Mouse (Mus musculus) kidney, embryonic 14.5 days (tissue): ENCODE data around the gene Fat4. TPM values are rescaled to one million over a fixed set of nuclear protein-coding genes. Genes with fewer than 3 reads are reported as not detected.

Source experiments
- ATAC-seq: fragments of 200-750 bp; cut with Nextera tagmentation; 2 replicates; pipeline ENCODE4 v1.8.0; 2017; ENCODE audit warnings: moderate number of reproducible peaks, mild to moderate bottlenecking, moderate TSS enrichment, moderate library complexity; ENCODE audit not compliant: low FRiP score, low TSS enrichment
- H3K27ac ChIP-seq: fragments of 300-500 bp; sonication (generic); 2 replicates; pipeline ENCODE4 v1.5.1; 2014; ENCODE audit warnings: low read depth, mild to moderate bottlenecking, low read length, moderate library complexity, mixed read lengths
- H3K27me3 ChIP-seq: fragments of 300-500 bp; sonication (generic); 2 replicates; pipeline ENCODE4 v1.6.1; 2014; ENCODE audit warnings: mild to moderate bottlenecking, low read length; ENCODE audit not compliant: control insufficient read depth, insufficient read depth
- H3K36me3 ChIP-seq: fragments of 300-500 bp; sonication (generic); 2 replicates; pipeline ENCODE4 v1.6.1; 2014; ENCODE audit warnings: low read length, mixed read lengths; ENCODE audit not compliant: control insufficient read depth, insufficient read depth
- H3K4me1 ChIP-seq: fragments of 300-500 bp; sonication (generic); 2 replicates; pipeline ENCODE4 v1.6.1; 2014; ENCODE audit warnings: low read length, mixed read lengths; ENCODE audit not compliant: control insufficient read depth, insufficient read depth
- H3K4me2 ChIP-seq: fragments of 300-500 bp; sonication (generic); replicated peaks from 2 replicates; pipeline ENCODE4 v1.6.1; 2014; ENCODE audit warnings: low read depth, mild to moderate bottlenecking, low read length
- H3K4me3 ChIP-seq: fragments of 300-500 bp; sonication (generic); 2 replicates; pipeline ENCODE4 v1.5.1; 2014; ENCODE audit warnings: mild to moderate bottlenecking, low read length
- H3K9ac ChIP-seq: fragments of 300-500 bp; sonication (generic); 2 replicates; pipeline ENCODE4 v1.6.1; 2014; ENCODE audit warnings: low read depth, mild to moderate bottlenecking, low read length, moderate library complexity
- H3K9me3 ChIP-seq: fragments of 300-500 bp; sonication (generic); 2 replicates; pipeline ENCODE4 v1.6.1; 2016; ENCODE audit warnings: low read length; ENCODE audit not compliant: control insufficient read depth
- WGBS: fragments of 180-500 bp; shearing (Covaris S2); extraction: QIAGEN DNeasy Blood & Tissue Kit; methylation state at CpG from one replicate; pipeline ENCODE4 v1.1.7; 2014; 5-methylcytosine and 5-hydroxymethylcytosine counted together
- polyA plus RNA-seq: library from polyadenylated mRNA; unstranded; fragments of >200 nt; fragmentation: Nextera tagmentation; extraction: Ambion mirVana; gene quantifications from 2 replicates; pipeline ENCODE4 v1.2.1, GENCODE M21; 2014

The Fat4 gene
- polyA plus RNA-seq, 1 experiment from 2014 or later = 14.1 TPM

DNA sequence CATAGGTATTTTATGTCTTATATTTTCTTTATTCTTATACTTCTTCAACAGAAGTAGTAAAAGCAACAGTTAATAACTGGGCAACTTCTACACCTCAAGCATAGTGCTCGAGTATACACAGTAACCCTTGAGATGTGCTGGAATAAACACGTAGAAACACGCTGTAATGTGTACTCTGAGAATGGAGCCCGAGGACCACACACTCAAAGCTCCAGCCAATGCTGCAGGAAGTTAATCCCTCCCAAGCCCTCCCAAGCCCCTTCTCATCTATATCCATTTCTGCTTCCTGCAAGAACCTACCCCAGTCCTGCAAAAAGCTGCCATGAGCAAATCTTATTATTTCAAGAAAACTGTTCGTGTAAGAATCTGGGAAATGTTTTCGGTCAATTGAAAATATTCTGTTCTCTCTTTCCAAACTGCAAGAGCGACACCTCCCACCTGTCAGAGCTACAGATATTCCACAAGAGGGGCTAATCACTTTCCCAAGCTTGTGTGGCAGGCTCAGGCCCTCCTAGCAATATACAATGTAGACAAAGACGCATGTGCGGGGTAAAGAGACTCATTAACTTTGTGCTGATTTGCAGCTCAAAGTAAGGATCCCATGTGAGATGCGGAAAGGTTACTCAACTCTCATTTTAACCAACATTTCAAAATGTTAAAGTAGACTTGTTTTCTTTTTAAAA is 161.0 kb downstream of the Fat4 start:
- no peak overlapping the region for H3K4me2 ChIP-seq
- H3K9me3 ChIP-seq = no peaks in the 10 kb centered on the region
- no peaks in the 10 kb centered on the region for H3K4me1 ChIP-seq
- WGBS = 76% methylated on average over 10 of the region's 10 CpGs
- no peaks in the 10 kb centered on the region for H3K27me3 ChIP-seq
- no peaks in the 10 kb centered on the region for H3K36me3 ChIP-seq
- no peak overlapping the region for H3K9ac ChIP-seq
- ATAC-seq = no peak
- H3K4me3 ChIP-seq = no peak overlapping the region
- no peak overlapping the region for H3K27ac ChIP-seq

DNA sequence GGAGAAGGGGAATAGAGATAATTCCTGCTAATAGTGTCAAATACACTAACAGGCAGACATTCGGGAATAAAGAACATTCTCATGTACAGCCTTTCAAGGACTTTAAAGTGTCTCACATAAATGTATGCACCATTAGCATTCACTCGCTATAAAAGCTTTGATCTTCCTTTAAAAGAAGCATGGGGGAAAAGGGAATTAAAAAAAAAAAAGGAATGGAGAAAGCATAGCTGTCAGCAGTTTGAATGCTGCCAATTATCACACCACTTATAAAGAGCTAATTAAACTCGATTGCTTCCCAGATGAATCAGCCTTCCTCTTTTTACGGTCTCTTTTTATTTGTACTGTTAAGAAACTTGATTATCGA is 161.5 kb downstream of the Fat4 start:
- H3K4me3 ChIP-seq = no peak overlapping the region
- no peak for ATAC-seq
- no peak overlapping the region for H3K27ac ChIP-seq
- H3K9me3 ChIP-seq = no peaks in the 10 kb centered on the region
- no peak overlapping the region for H3K4me2 ChIP-seq
- no peaks in the 10 kb centered on the region for H3K27me3 ChIP-seq
- 48% methylated on average over 5 of the region's 5 CpGs for WGBS
- no peaks in the 10 kb centered on the region for H3K36me3 ChIP-seq
- no peak overlapping the region for H3K9ac ChIP-seq
- no peaks in the 10 kb centered on the region for H3K4me1 ChIP-seq

DNA sequence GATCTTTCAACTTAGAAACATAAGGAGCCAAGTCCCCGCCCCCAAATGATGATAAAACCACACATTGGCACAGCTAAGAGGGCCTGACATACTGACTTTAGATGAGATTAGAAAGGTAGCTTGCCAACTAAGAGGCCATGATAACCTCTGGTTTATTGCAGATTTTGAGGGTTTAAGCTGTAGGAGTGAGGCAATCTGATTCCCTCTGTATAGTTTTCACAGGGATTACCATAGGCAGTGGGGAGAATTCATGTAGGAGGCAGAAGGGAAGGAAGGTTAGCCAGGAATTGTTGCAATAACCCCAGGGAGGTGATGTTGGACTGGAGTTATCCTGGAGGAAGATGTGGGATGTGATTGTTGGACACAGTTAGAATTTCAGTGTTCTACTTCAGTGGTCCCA is 163.4 kb downstream of the Fat4 start:
- no peaks in the 10 kb centered on the region for H3K4me1 ChIP-seq
- no peaks in the 10 kb centered on the region for H3K9me3 ChIP-seq
- 94% methylated on average over 1 of the region's 1 CpGs for WGBS
- H3K9ac ChIP-seq = no peak overlapping the region
- no peaks in the 10 kb centered on the region for H3K27me3 ChIP-seq
- ATAC-seq = no peak
- H3K36me3 ChIP-seq = no peaks in the 10 kb centered on the region
- no peak overlapping the region for H3K27ac ChIP-seq
- no peak overlapping the region for H3K4me3 ChIP-seq
- no peak overlapping the region for H3K4me2 ChIP-seq

DNA sequence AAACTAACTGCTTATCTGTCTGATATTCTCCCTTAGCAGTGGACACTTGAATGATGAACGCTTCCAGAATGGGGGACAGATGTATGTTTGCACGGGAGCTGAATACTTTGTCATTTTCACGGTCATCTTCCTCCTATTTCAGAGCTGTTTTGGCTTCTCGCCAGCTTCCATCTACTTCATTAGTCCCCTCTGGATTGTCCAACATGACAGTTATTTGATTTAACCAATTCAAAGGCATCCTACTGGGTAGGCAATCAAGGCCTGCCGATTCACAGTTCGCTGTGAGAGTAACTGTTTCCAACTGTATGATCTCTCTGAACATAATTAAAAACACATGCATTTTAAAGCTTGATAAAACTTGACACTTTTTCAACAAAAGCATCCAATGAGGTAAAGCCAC is 166.3 kb downstream of the Fat4 start:
- Histone ChIP-seq H3K9ac (no peak overlapping the region), H3K36me3 (no peaks in the 10 kb centered on the region), H3K27ac (no peak overlapping the region), H3K4me1 (no peaks in the 10 kb centered on the region), H3K27me3 (no peaks in the 10 kb centered on the region), H3K4me2 (no peak overlapping the region), H3K4me3 (no peak overlapping the region), H3K9me3 (no peaks in the 10 kb centered on the region)
- 47% methylated on average over 6 of the region's 6 CpGs for WGBS
- no peak for ATAC-seq
